Mouse (Mus musculus) kidney, embryonic 15.5 days (tissue): ENCODE results near the gene 0610009B22Rik. TPM values are rescaled to one million over a fixed set of nuclear protein-coding genes. Genes with fewer than 3 reads are reported as not detected.

Source experiments
- polyA plus RNA-seq: library from polyadenylated mRNA; unstranded; fragments of >200 nt; fragmentation: Nextera tagmentation; extraction: Ambion mirVana; gene quantifications from 2 replicates; pipeline ENCODE4 v1.2.1, GENCODE M21; 2015

Gene 0610009B22Rik
- polyA plus RNA-seq, 1 experiment from 2014 or later = 107 TPM

Other genes with a start within 250 kb of the 0610009B22Rik start
- 22.2 and 23.1 TPM in 2 replicates for gene Phykpl, start 104.1 kb downstream of the 0610009B22Rik start, polyA plus RNA-seq
- 443 and 447 TPM in 2 replicates for gene Hnrnpab, start 82.0 kb downstream of the 0610009B22Rik start, polyA plus RNA-seq
- gene Nhp2, start 69.1 kb downstream of the 0610009B22Rik start, polyA plus RNA-seq = 163 and 169 TPM in 2 replicates
- 43.1 and 44.0 TPM in 2 replicates for gene Rmnd5b, start 53.0 kb downstream of the 0610009B22Rik start, polyA plus RNA-seq
- 27.8 and 32.1 TPM in 2 replicates for gene N4bp3, start 38.0 kb downstream of the 0610009B22Rik start, polyA plus RNA-seq
- gene D930048N14Rik, start 37.9 kb downstream of the 0610009B22Rik start, polyA plus RNA-seq = 3.4 and 3.8 TPM in 2 replicates
- 14.3 and 15.3 TPM in 2 replicates for gene Sec24a, start 74.8 kb upstream of the 0610009B22Rik start, polyA plus RNA-seq
- 111 and 114 TPM in 2 replicates for gene Sar1b, start 74.8 kb upstream of the 0610009B22Rik start, polyA plus RNA-seq
- 0.63 and 0.81 TPM in 2 replicates for gene Jade2, start 168.8 kb upstream of the 0610009B22Rik start, polyA plus RNA-seq